Mouse (Mus musculus): Measurements from ENCODE around the gene Dnmt3a. TPM values are rescaled to one million over a fixed set of nuclear protein-coding genes. Genes with fewer than 3 reads are reported as not detected.

Gene Dnmt3a
- total and polyA plus RNA-seq, 3 experiments = 15.9 to 34.4 TPM; not detected in 1

- H3K79me2 ChIP-seq (ENCODE audit: control insufficient read depth, insufficient read depth, low read length, poor library complexity) = peaks cover 2% of the 10 kb centered on the region; the same call in 1 of the 2 replicates
- TF ChIP-seq MYC (IDR thresholded peaks at IDR 0.05; ENCODE audit: low read depth, low read length) = peak; percentile 71; the same call in 1 of the 2 replicates
- peak; percentile 11; the same call in 1 of the 2 replicates for TF ChIP-seq GATA1 (IDR thresholded peaks at IDR 0.05; ENCODE audit: low read depth, low read length)
- 0 out of 2 replicates have a peak, but pooled peaks have one; percentile 4 for TF ChIP-seq NELFE (IDR thresholded peaks at IDR 0.05; ENCODE audit: low read depth, low read length)
- no peak for TF ChIP-seq UBTF (IDR thresholded peaks at IDR 0.05; ENCODE audit: borderline replicate concordance, insufficient read depth, low read depth, low read length)
- TF ChIP-seq POLR2A (IDR thresholded peaks at IDR 0.05; ENCODE audit: control insufficient read depth in 1 of 2, insufficient read depth in 1 of 2, low read depth in 1 of 2, low read length in 2 of 2, poor library complexity in 1 of 2) = 0 out of 4 replicates have a peak, but pooled peaks of 1 of the 2 experiments have one; percentile 22
- 0 out of 2 replicates have a peak, but pooled peaks have one; percentile 14 for TF ChIP-seq TBP (IDR thresholded peaks at IDR 0.05; ENCODE audit: low read depth, low read length)
- TF ChIP-seq RCOR1 (IDR thresholded peaks at IDR 0.05; ENCODE audit: low read depth, low read length) = no peak
- H3K4me3 ChIP-seq (ENCODE audit: control insufficient read depth in 1 of 2, insufficient read depth in 1 of 2, low read depth in 2 of 2, low read length in 2 of 2) = peak overlapping the region; percentile 49 to 63
- peak; percentile 58 for DNase-seq (ENCODE audit: low read depth, low spot score)
- peak overlapping the region; percentile 66 for H3K9ac ChIP-seq (ENCODE audit: control insufficient read depth, low read depth, low read length, poor library complexity, severe bottlenecking)
- no peaks in the 10 kb centered on the region for H3K9me3 ChIP-seq (replicated peaks; ENCODE audit: insufficient read depth, low read length)
- peaks cover 0 to 13% of the 10 kb centered on the region in 2 experiments; a peak in 3 of 4 replicates for H3K36me3 ChIP-seq (ENCODE audit: control insufficient read depth in 1 of 2, insufficient read depth in 2 of 2, low read length in 2 of 2)
- peaks cover 2 to 17% of the 10 kb centered on the region in 2 experiments; a peak in 3 of 4 replicates for H3K4me1 ChIP-seq (ENCODE audit: control insufficient read depth in 1 of 2, insufficient read depth in 2 of 2, low read length in 2 of 2)
- no peaks in the 10 kb centered on the region for H3K27me3 ChIP-seq (ENCODE audit: control insufficient read depth in 1 of 2, insufficient read depth in 2 of 2, low read length in 2 of 2)
- peak overlapping the region; percentile 73 for H3K27ac ChIP-seq (ENCODE audit: control insufficient read depth, low read depth, low read length)
Observed at GRCm38 (mm10) chr12:3892240-3893059, 86.6 kb downstream of the Dnmt3a start.

DNA sequence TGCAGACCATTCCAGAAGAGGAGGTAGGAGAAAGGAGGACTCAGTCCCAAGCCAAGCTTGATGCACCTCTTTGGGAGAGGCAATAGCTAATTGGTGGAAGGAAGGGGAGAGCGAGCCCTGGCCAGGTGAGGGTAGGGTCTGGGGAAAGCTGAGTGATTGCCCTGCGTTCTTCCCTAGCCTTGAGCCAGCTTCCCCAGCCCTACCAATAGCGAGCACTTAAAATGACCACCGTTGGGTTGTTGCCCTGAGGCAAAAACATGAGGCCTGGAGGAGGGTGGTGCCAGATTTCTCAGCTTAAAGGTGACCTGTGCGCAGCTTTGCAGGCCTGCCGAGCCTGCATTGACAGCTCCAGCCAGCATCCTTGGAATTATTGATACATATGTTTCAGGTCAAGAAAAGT lies 87.5 kb downstream of the Dnmt3a start:
- no peaks in the 10 kb centered on the region for H3K27me3 ChIP-seq (ENCODE audit: control insufficient read depth in 1 of 2, insufficient read depth in 2 of 2, low read length in 2 of 2)
- no peak overlapping the region for H3K4me3 ChIP-seq (ENCODE audit: control insufficient read depth in 1 of 2, insufficient read depth in 1 of 2, low read depth in 2 of 2, low read length in 2 of 2)
- H3K9ac ChIP-seq (ENCODE audit: control insufficient read depth, low read depth, low read length, poor library complexity, severe bottlenecking) = no peak overlapping the region
- H3K9me3 ChIP-seq (replicated peaks; ENCODE audit: insufficient read depth, low read length) = no peaks in the 10 kb centered on the region
- TF ChIP-seq MEF2A (IDR thresholded peaks at IDR 0.05; ENCODE audit: extremely low read depth, insufficient replicate concordance, low read depth, low read length, poor library complexity, severe bottlenecking) = no peak
- no peak for TF ChIP-seq MYC (IDR thresholded peaks at IDR 0.05; ENCODE audit: low read depth, low read length)
- TF ChIP-seq CHD2 (IDR thresholded peaks at IDR 0.05; ENCODE audit: low read length) = no peak
- no peak for DNase-seq (ENCODE audit: low read depth, low spot score)
- H3K79me2 ChIP-seq (ENCODE audit: control insufficient read depth, insufficient read depth, low read length, poor library complexity) = peaks cover 2% of the 10 kb centered on the region; the same call in 1 of the 2 replicates
- H3K4me1 ChIP-seq (ENCODE audit: control insufficient read depth in 1 of 2, insufficient read depth in 2 of 2, low read length in 2 of 2) = peaks cover under 1 to 10% of the 10 kb centered on the region in 2 experiments; a peak in 3 of 4 replicates
- peaks cover 0 to 8% of the 10 kb centered on the region in 2 experiments; a peak in 3 of 4 replicates for H3K36me3 ChIP-seq (ENCODE audit: control insufficient read depth in 1 of 2, insufficient read depth in 2 of 2, low read length in 2 of 2)
- no peak overlapping the region for H3K27ac ChIP-seq (ENCODE audit: control insufficient read depth, low read depth, low read length)

GRCm38 (mm10) chr12:3894525-3894924 lies 88.7 kb downstream of the Dnmt3a start:
- peaks cover 0 to 5% of the 10 kb centered on the region in 2 experiments; a peak in 2 of 4 replicates for H3K4me1 ChIP-seq (ENCODE audit: control insufficient read depth in 1 of 2, insufficient read depth in 2 of 2, low read length in 2 of 2)
- no peak overlapping the region for H3K27ac ChIP-seq (ENCODE audit: control insufficient read depth, low read depth, low read length)
- TF ChIP-seq MYC (IDR thresholded peaks at IDR 0.05; ENCODE audit: low read depth, low read length) (no peak), POLR2A (IDR thresholded peaks at IDR 0.05; ENCODE audit: control insufficient read depth in 1 of 2, insufficient read depth in 1 of 2, low read depth in 1 of 2, low read length in 2 of 2, poor library complexity in 1 of 2) (no peak), MXI1 (IDR thresholded peaks at IDR 0.05; ENCODE audit: low read depth, low read length) (no peak), MAFK (IDR thresholded peaks at IDR 0.05; ENCODE audit: borderline replicate concordance, low read depth, low read length) (no peak)

More at GRCm38 (mm10) chr12:3894525-3894924, 88.7 kb downstream of the Dnmt3a start:
- no peaks in the 10 kb centered on the region for H3K9me3 ChIP-seq (replicated peaks; ENCODE audit: insufficient read depth, low read length)
- no peaks in the 10 kb centered on the region for H3K27me3 ChIP-seq (ENCODE audit: control insufficient read depth in 1 of 2, insufficient read depth in 2 of 2, low read length in 2 of 2)
- H3K4me3 ChIP-seq (ENCODE audit: control insufficient read depth in 1 of 2, insufficient read depth in 1 of 2, low read depth in 2 of 2, low read length in 2 of 2) = no peak overlapping the region
- no peak for DNase-seq (ENCODE audit: low read depth, low spot score)
- H3K79me2 ChIP-seq (ENCODE audit: control insufficient read depth, insufficient read depth, low read length, poor library complexity) = peaks cover 2% of the 10 kb centered on the region; the same call in 1 of the 2 replicates
- H3K9ac ChIP-seq (ENCODE audit: control insufficient read depth, low read depth, low read length, poor library complexity, severe bottlenecking) = no peak overlapping the region
- H3K36me3 ChIP-seq (ENCODE audit: control insufficient read depth in 1 of 2, insufficient read depth in 2 of 2, low read length in 2 of 2) = peaks cover 0 to 5% of the 10 kb centered on the region in 2 experiments; a peak in 3 of 4 replicates

All from MEL (cell line).